Comparison of ENCODE assay signal across 15 mouse cellular contexts in the genomic region with DNA sequence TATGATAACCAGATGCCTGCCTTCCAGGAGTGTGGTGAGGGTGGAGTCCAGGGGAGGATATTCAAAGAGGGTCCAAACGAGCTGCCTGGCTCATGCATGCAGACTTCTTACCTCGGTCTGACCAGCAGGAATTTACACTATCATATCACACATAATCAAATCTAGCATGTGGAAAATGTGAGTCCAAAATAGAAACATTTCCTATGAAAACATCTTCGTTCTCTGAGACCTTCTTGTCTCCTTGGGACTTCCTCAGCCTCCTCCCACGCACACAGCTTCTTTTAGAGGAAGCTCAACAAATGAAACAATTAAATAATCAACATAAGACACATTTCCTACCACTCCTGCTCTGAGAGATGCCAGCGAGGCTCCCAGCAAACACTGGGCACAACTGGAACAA. TPM values are rescaled to one million over a fixed set of nuclear protein-coding genes. Genes with fewer than 3 reads are reported as not detected.
DNase-seq lines count a peak whose midpoint lies in the region; ATAC-seq and TF ChIP-seq lines count a peak whose summit lies in the region.
"Had no signal": no experiment of that assay in that cellular context is flagged by ENCODE, and none has a peak within 500 bp of the region (broad histone marks: within the 10 kb centered on the region; RNA-seq: fewer than 3 reads in every experiment).

No protein-coding gene starts in this region.

- peak; percentile 65; the same call in 1 of the 2 replicates for ATAC-seq in heart, embryonic 16.5 days (replicated peaks; ENCODE audit: extremely low read depth, insufficient read depth, low FRiP score)
- no peak for ATAC-seq in frontal cortex, adult (ENCODE audit: low TSS enrichment)

- H3K9ac ChIP-seq in heart, embryonic 16.5 days (ENCODE audit: low read length): no peak overlapping the region

- 42% methylated on average over 5 of the region's 5 CpGs for WGBS in heart, embryonic 16.5 days

- peaks cover 2% of the 10 kb centered on the region for H3K4me1 ChIP-seq in cortical plate, adult 2 months (ENCODE audit: control insufficient read depth, insufficient read depth, low read length)
- peaks cover 10% of the 10 kb centered on the region for H3K4me1 ChIP-seq in heart, embryonic 16.5 days (ENCODE audit: control insufficient read depth, insufficient read depth, low read length)

- H3K36me3 ChIP-seq in heart, embryonic 16.5 days (ENCODE audit: control insufficient read depth, insufficient read depth): peaks cover 3% of the 10 kb centered on the region; the same call in 1 of the 2 replicates

- peak overlapping the region; percentile 68 for H3K27ac ChIP-seq in layer of hippocampus, adult 2 months
- H3K27ac ChIP-seq in cortical plate, adult 2 months (ENCODE audit: insufficient read depth, low read length): 0 out of 2 replicates have a peak overlapping the region, but pooled peaks have one; percentile 12
- peak overlapping the region; percentile 70 for H3K27ac ChIP-seq in heart, embryonic 16.5 days (ENCODE audit: low read length)

- H3K9me3 ChIP-seq in heart, embryonic 16.5 days (replicated peaks; ENCODE audit: control insufficient read depth, low read length): no peaks in the 10 kb centered on the region

- no peak overlapping the region for H3K4me2 ChIP-seq in heart, embryonic 16.5 days (ENCODE audit: low read depth, low read length)

- no peak for TF ChIP-seq CTCF in layer of hippocampus, adult 2 months (conservative IDR thresholded peaks at IDR 0.05)
- TF ChIP-seq CTCF in cortical plate, adult 2 months (IDR thresholded peaks at IDR 0.05; ENCODE audit: extremely low read depth, insufficient read depth, low read length): no peak

- no peak overlapping the region for H3K4me3 ChIP-seq in layer of hippocampus, adult 2 months
- no peak overlapping the region for H3K4me3 ChIP-seq in cortical plate, adult 2 months (ENCODE audit: insufficient read depth, low read length)
- no peak overlapping the region for H3K4me3 ChIP-seq in heart, embryonic 16.5 days (ENCODE audit: low read length)
- H3K4me3 ChIP-seq: erythroblast, embryonic 14.5 days had no signal

- DNase-seq in layer of hippocampus, adult 2 months (ENCODE audit: low spot score in 2 of 2): no peak
- DNase-seq in layer of hippocampus, postnatal 25 days (ENCODE audit: extremely low spot score in 1 of 2, low spot score in 1 of 2): no peak
- DNase-seq in lung, postnatal 36 days: peak; percentile 55
- no peak for DNase-seq in spleen, postnatal 10 days (ENCODE audit: low spot score in 2 of 2)
- no peak for DNase-seq in B cell, adult 2 months
- DNase-seq: adrenal gland, postnatal 10 days; cerebellum, adult 9-11 months; gastrocnemius, postnatal 14 days had no signal

- no peak for TF ChIP-seq POLR2A in cortical plate, adult 2 months (IDR thresholded peaks at IDR 0.05; ENCODE audit: extremely low read depth, insufficient read depth, low read length)

- H3K27me3 ChIP-seq in heart, embryonic 16.5 days (ENCODE audit: control insufficient read depth, insufficient read depth, low read length): no peaks in the 10 kb centered on the region

RNA-seq across cellular contexts. Expression of a gene that starts 21.4 kb away (rescaled TPM):
- total RNA-seq in layer of hippocampus, adult 2 months (2021): not detected
- total RNA-seq in layer of hippocampus, postnatal 25 days (2021): not detected
- not detected in 2 replicates for polyA plus RNA-seq in cortical plate, adult 2 months (2012; rRNA removed)
- polyA plus RNA-seq in heart, embryonic 16.5 days (2015; fragmentation: Nextera tagmentation; extraction: Ambion mirVana): not detected in 2 replicates
- total RNA-seq: adrenal gland, postnatal 10 days; gastrocnemius, postnatal 14 days; midbrain, postnatal 0 days had no signal
- polyA plus RNA-seq: erythroblast, embryonic 14.5 days; inflammation-experienced regulatory T-cells, adult 6 months; liver, embryonic 16.5 days; midbrain, postnatal 0 days had no signal

RNA-seq across cellular contexts. Expression of a gene that starts 30.5 kb away (rescaled TPM):
- total RNA-seq in layer of hippocampus, adult 2 months (2021): 10 to 100 TPM in 1 of 2 experiments, 1 to 10 TPM in 1; 10.0 to 11.9 TPM
- total RNA-seq in layer of hippocampus, postnatal 25 days (2021): 10 to 100 TPM in 1 of 2 experiments, 1 to 10 TPM in 1; 9.7 to 14.7 TPM
- 7.2 and 8.3 TPM in 2 replicates for polyA plus RNA-seq in cortical plate, adult 2 months (2012; rRNA removed)
- polyA plus RNA-seq in heart, embryonic 16.5 days (2015; fragmentation: Nextera tagmentation; extraction: Ambion mirVana): 6.5 and 7.3 TPM in 2 replicates

RNA-seq across cellular contexts. Expression of a gene that starts 30.5 kb away (rescaled TPM):
- total RNA-seq in layer of hippocampus, adult 2 months (2021): 10 to 100 TPM; 63.7 to 64.4 TPM
- 10 to 100 TPM; 61.4 to 61.8 TPM for total RNA-seq in layer of hippocampus, postnatal 25 days (2021)
- polyA plus RNA-seq in cortical plate, adult 2 months (2012; rRNA removed): 35.5 and 40.0 TPM in 2 replicates
- 8.7 and 9.1 TPM in 2 replicates for polyA plus RNA-seq in heart, embryonic 16.5 days (2015; fragmentation: Nextera tagmentation; extraction: Ambion mirVana)

RNA-seq across cellular contexts. Expression of a gene that starts 40.9 kb away (rescaled TPM):
- total RNA-seq in layer of hippocampus, adult 2 months (2021): under 1 TPM; 0.20 to 0.27 TPM
- total RNA-seq in layer of hippocampus, postnatal 25 days (2021): not detected
- polyA plus RNA-seq in cortical plate, adult 2 months (2012; rRNA removed): 0.04 and 0.17 TPM in 2 replicates
- polyA plus RNA-seq in heart, embryonic 16.5 days (2015; fragmentation: Nextera tagmentation; extraction: Ambion mirVana): 0.95 and 1.2 TPM in 2 replicates
- polyA plus RNA-seq: inflammation-experienced regulatory T-cells, adult 6 months; liver, embryonic 16.5 days; midbrain, postnatal 0 days had no signal

Comparison
In these comparisons a context has a peak if more than half of its experiments do, and no peak if none do; other contexts are left out.
1. H3K27ac ChIP-seq: peak in every context shown above with its lines; median percentile 70 in heart, embryonic 16.5 days; 68 in layer of hippocampus, adult 2 months; 12 in cortical plate, adult 2 months.